Mouse (Mus musculus): ENCODE measurements around the gene Atp6v1c2. TPM values are rescaled to one million over a fixed set of nuclear protein-coding genes. Genes with fewer than 3 reads are reported as not detected.

Gene Atp6v1c2
- polyA plus RNA-seq, 1 experiment from 2014 or later = 8.7 TPM

DNA sequence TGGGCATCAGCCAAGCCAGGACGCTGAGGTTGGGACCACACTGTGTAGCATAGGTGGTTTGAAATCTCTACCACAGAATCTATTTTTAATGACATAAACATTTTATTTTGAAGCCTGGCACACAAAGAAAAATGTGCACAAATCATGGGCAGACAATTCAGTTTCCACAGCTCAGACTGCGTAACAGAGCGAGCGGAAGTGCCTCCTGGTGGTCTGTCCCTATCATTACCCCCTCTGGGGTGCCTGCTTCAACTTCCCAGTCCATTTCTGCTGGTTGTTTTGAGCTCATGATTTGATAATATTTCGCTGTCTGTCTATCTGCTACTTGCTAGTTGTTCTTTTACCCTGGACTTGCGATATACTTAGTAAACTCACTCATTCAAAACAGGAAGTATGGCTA is 73.6 kb downstream of the Atp6v1c2 start:
- no peak overlapping the region for H3K27ac ChIP-seq (replicated peaks)
- H3K4me1 ChIP-seq = 0 out of 2 replicates have a peak, but pooled peaks cover 7% of the 10 kb centered on the region
- no peak overlapping the region for H3K4me3 ChIP-seq (replicated peaks)
- WGBS = 83% methylated on average over 6 of the region's 6 CpGs
- no peak overlapping the region for H3K9ac ChIP-seq
- H3K9me3 ChIP-seq (replicated peaks) = no peaks in the 10 kb centered on the region
- H3K36me3 ChIP-seq = no peaks in the 10 kb centered on the region
- no peak overlapping the region for H3K4me2 ChIP-seq (replicated peaks)
- H3K27me3 ChIP-seq = no peaks in the 10 kb centered on the region
- ATAC-seq (ENCODE audit: insufficient number of reproducible peaks, low FRiP score, low TSS enrichment, low read depth) = no peak

DNA sequence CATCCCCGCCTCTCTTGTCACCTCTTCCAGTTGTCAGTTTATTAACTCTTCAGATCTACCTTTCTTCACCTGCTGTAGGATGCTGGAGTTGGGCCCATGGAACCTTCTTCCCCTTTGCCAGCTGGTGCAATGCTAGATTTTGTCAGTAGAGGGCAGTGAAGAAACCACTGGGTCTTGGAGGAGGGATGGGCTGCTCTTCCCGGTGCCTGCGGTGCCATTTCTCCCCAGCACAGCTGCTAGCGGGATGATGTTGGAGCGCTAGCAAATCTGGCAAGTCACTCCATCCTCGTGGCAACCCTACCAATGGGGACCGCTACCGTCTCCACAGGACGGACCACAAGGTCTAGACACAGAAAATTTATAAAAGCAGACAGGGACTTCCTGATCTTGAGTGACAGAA is 76.1 kb downstream of the Atp6v1c2 start:
- ATAC-seq (ENCODE audit: insufficient number of reproducible peaks, low FRiP score, low TSS enrichment, low read depth) = peak; percentile 39
- 0 out of 2 replicates have a peak, but pooled peaks cover 7% of the 10 kb centered on the region for H3K4me1 ChIP-seq
- no peaks in the 10 kb centered on the region for H3K9me3 ChIP-seq (replicated peaks)
- no peak overlapping the region for H3K27ac ChIP-seq (replicated peaks)
- WGBS = 11% methylated on average over 9 of the region's 9 CpGs
- no peaks in the 10 kb centered on the region for H3K36me3 ChIP-seq
- peak overlapping the region; percentile 35; the same call in 1 of the 2 replicates for H3K4me2 ChIP-seq (replicated peaks)
- no peaks in the 10 kb centered on the region for H3K27me3 ChIP-seq
- no peak overlapping the region for H3K9ac ChIP-seq
- H3K4me3 ChIP-seq (replicated peaks) = 0 out of 2 replicates have a peak overlapping the region, but pooled peaks have one; percentile 16

DNA sequence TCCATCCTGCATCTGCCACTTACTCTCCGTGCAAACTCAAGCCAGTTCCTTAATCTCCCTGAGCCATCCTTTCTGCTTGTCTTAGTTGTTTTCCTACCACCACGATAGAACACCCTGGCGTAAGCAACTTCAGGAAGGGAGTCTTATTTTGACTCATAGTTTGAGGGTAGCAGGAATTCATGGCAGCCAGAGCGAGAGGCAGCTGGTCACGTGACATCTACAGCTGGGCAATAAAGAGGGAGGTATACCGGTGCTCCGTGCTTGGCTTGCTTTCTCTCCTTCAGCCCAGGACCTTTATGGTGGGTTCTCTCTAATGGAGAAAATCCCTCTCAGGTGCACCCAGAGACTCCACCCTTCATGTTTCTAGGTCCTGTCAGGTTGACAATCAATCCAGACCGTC is 78.2 kb downstream of the Atp6v1c2 start:
- no peaks in the 10 kb centered on the region for H3K9me3 ChIP-seq (replicated peaks)
- H3K36me3 ChIP-seq = no peaks in the 10 kb centered on the region
- WGBS = 68% methylated on average over 8 of the region's 8 CpGs
- no peak overlapping the region for H3K4me2 ChIP-seq (replicated peaks)
- ATAC-seq (ENCODE audit: insufficient number of reproducible peaks, low FRiP score, low TSS enrichment, low read depth) = no peak
- no peak overlapping the region for H3K27ac ChIP-seq (replicated peaks)
- H3K4me1 ChIP-seq = 0 out of 2 replicates have a peak, but pooled peaks cover 7% of the 10 kb centered on the region
- H3K4me3 ChIP-seq (replicated peaks) = no peak overlapping the region
- H3K9ac ChIP-seq = no peak overlapping the region
- no peaks in the 10 kb centered on the region for H3K27me3 ChIP-seq

DNA sequence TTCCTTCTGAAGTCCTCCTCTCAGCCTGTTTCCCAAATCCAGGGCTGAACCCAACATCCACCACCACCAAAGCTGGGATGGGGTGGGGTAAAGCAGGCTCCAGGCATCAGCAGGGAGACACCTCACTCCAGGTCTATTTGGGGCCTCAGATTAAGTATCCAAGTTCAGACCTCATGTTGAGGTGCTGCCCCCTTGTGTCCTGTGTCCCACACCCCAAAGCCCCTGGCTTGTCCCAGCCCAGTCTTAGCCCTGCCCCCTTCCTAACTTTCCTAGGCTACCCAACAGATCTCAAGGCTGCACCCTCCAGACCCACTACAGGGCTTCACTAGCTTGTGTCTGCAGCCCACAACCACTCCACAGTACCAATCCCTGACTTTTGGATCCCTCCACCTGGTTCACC is 87.1 kb downstream of the Atp6v1c2 start:
- H3K27ac ChIP-seq (replicated peaks) = no peak overlapping the region
- H3K4me2 ChIP-seq (replicated peaks) = no peak overlapping the region
- H3K27me3 ChIP-seq = no peaks in the 10 kb centered on the region
- H3K4me3 ChIP-seq (replicated peaks) = no peak overlapping the region
- H3K9me3 ChIP-seq (replicated peaks) = no peaks in the 10 kb centered on the region
- no peaks in the 10 kb centered on the region for H3K36me3 ChIP-seq
- H3K4me1 ChIP-seq = peaks cover 6% of the 10 kb centered on the region; the same call in 1 of the 2 replicates
- H3K9ac ChIP-seq = no peak overlapping the region
- ATAC-seq (ENCODE audit: insufficient number of reproducible peaks, low FRiP score, low TSS enrichment, low read depth) = no peak

DNA sequence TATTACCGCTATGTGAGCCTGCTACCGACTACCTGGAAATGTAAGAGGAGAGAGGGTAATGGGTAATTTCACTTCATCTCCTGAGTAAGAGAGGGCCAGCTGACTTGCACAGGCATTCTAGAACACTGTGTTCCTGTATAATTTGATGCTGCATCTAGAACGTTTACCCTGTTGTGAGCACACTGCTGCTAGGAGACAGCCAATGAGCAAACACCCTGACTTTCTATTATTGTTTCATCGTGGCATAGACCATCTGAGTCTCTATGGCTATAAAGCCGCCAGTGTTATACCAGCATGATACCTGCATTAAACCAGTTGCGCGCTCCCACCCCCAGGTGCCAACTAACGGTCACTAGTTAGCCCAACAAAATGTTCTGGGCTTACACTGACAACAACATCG is 87.5 kb downstream of the Atp6v1c2 start:
- no peaks in the 10 kb centered on the region for H3K36me3 ChIP-seq
- ATAC-seq (ENCODE audit: insufficient number of reproducible peaks, low FRiP score, low TSS enrichment, low read depth) = no peak
- no peak overlapping the region for H3K9ac ChIP-seq
- peaks cover 6% of the 10 kb centered on the region; the same call in 1 of the 2 replicates for H3K4me1 ChIP-seq
- WGBS = 95% methylated on average over 9 of the region's 9 CpGs
- no peak overlapping the region for H3K4me2 ChIP-seq (replicated peaks)
- no peak overlapping the region for H3K27ac ChIP-seq (replicated peaks)
- no peak overlapping the region for H3K4me3 ChIP-seq (replicated peaks)
- H3K9me3 ChIP-seq (replicated peaks) = no peaks in the 10 kb centered on the region
- no peaks in the 10 kb centered on the region for H3K27me3 ChIP-seq

DNA sequence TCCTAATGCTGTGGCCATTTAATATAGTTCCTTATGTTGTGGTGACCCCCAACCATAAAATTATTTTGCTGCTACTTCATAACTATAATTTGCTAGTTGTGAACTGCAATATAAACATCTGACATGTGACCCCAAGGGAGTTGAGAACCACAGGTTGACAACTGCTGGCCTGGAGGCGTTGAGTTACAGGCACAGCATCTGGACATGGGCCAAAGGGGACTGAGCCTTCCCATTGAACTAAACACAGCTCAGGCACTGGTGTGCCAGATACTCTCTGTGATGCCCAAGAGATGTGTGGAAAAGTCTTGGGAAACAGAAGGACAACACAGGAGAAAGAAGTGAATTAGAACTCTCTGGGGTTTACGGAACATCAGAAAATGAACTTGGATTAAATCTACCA is 88.1 kb downstream of the Atp6v1c2 start:
- Histone ChIP-seq H3K27ac (replicated peaks) (no peak overlapping the region), H3K36me3 (no peaks in the 10 kb centered on the region), H3K4me2 (replicated peaks) (no peak overlapping the region), H3K9ac (no peak overlapping the region), H3K4me1 (peaks cover 6% of the 10 kb centered on the region; the same call in 1 of the 2 replicates), H3K4me3 (replicated peaks) (no peak overlapping the region), H3K9me3 (replicated peaks) (no peaks in the 10 kb centered on the region), H3K27me3 (no peaks in the 10 kb centered on the region)
- no peak for ATAC-seq (ENCODE audit: insufficient number of reproducible peaks, low FRiP score, low TSS enrichment, low read depth)
- WGBS = 73% methylated on average over 2 of the region's 2 CpGs

DNA sequence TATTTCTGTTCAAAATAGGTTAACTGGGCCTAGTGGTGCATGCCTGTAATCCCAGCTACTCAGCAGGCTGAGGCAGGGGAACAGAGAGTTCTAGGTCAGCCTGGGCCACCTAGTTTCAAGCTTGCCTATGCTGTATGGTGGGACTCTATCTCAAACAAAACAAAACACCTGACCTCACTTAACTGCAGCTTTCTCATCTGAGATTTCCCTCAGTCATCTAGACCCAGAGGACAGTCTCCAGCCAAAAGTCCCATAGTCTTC is 89.8 kb downstream of the Atp6v1c2 start:
- H3K4me3 ChIP-seq (replicated peaks) = no peak overlapping the region
- peaks cover 6% of the 10 kb centered on the region; the same call in 1 of the 2 replicates for H3K4me1 ChIP-seq
- no peak overlapping the region for H3K4me2 ChIP-seq (replicated peaks)
- H3K36me3 ChIP-seq = no peaks in the 10 kb centered on the region
- no peaks in the 10 kb centered on the region for H3K27me3 ChIP-seq
- no peak overlapping the region for H3K27ac ChIP-seq (replicated peaks)
- no peak for ATAC-seq (ENCODE audit: insufficient number of reproducible peaks, low FRiP score, low TSS enrichment, low read depth)
- H3K9ac ChIP-seq = no peak overlapping the region
- no peaks in the 10 kb centered on the region for H3K9me3 ChIP-seq (replicated peaks)

DNA sequence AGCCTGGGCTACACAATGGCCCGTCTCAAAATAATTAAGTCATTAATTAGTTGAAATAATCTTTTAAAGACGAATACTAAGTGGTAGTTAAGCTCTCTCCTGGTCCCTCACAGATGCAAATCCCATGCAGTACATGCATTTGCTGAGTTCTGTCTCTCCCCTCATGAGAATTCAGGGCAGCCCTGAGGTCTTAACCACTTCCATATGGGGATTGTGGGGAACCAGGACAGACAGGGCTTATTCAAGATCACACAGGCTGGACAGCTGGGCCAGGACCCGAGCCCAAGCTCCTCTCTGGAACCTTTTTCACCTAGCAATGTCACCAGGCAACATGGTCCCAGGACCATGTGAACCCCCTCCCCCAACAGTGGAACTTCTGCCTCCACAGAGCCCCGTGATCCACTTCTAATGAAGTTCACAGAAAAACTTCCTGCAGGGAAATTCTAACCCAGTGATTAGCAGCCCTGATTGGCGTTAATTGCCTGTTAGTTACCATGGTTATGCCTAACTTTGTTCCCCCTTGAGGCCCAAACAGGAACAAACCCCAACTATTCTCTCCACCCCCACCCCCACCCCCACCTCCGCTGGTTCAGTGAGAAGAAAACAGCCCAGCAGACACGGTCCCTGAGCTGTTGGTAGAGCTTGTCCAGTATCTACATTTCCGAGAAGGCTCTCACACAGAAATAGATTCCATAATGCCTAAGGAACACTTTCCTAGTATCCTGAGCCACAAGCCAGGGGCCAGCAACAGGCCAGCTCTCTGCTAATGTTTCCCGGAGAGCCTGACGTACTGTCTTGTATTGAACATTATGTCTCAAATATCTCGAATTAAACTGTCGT is 90.4 kb downstream of the Atp6v1c2 start:
- Histone ChIP-seq H3K36me3 (no peaks in the 10 kb centered on the region), H3K4me2 (replicated peaks) (no peak overlapping the region), H3K9ac (no peak overlapping the region), H3K27ac (replicated peaks) (no peak overlapping the region), H3K9me3 (replicated peaks) (no peaks in the 10 kb centered on the region), H3K27me3 (no peaks in the 10 kb centered on the region), H3K4me1 (peaks cover 6% of the 10 kb centered on the region; the same call in 1 of the 2 replicates), H3K4me3 (replicated peaks) (no peak overlapping the region)
- 22% methylated on average over 12 of the region's 12 CpGs for WGBS
- peak; percentile 26; the same call in 1 of the 2 replicates for ATAC-seq (ENCODE audit: insufficient number of reproducible peaks, low FRiP score, low TSS enrichment, low read depth)

DNA sequence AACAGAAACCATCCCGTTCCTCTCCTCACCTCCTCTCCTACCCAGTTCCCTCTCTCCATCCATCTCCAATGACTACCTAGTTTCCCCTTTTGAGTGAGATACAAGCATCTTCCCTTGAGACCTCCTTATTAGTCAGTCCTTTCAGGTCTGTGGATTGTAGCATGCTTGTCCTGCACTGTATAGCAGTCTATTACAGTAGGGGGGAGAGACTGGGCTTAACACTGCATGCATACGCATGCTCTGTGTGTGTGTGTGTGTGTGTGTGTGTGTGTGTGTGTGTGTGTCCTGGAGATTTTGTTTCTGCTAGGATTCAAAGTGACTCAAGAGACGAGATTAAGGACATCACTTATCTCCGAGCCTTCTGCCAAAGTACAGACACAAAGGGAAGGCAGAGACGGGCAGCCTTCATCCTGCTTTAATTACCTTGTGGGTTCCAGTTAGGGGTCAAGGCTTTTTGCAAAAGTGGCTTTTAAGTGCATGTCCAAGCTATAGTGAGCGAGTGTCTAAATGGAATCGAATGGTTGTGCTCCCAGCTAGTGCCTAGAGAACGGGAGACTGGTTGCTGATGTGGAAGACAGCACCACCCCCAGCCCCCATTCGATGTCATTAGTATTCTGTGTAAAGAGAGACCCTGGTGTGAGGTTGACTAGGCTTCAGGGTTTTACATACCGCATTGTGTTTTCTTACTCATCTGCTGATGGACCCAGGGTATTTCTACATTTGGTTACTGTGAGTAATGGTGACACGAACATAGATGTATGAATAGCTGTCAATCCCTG is 93.4 kb downstream of the Atp6v1c2 start:
- Histone ChIP-seq H3K4me3 (replicated peaks) (no peak overlapping the region), H3K4me2 (replicated peaks) (no peak overlapping the region), H3K27me3 (no peaks in the 10 kb centered on the region), H3K9ac (no peak overlapping the region), H3K9me3 (replicated peaks) (no peaks in the 10 kb centered on the region), H3K36me3 (no peaks in the 10 kb centered on the region), H3K27ac (replicated peaks) (no peak overlapping the region), H3K4me1 (peaks cover 6% of the 10 kb centered on the region; the same call in 1 of the 2 replicates)
- no peak for ATAC-seq (ENCODE audit: insufficient number of reproducible peaks, low FRiP score, low TSS enrichment, low read depth)
- 37% methylated on average over 11 of the region's 11 CpGs for WGBS

Measured in embryonic facial prominence, embryonic 15.5 days (tissue).